8 mouse cellular contexts compared by ENCODE assay signal in genomic region chr4:154927899-154928337, GRCm38 (mm10). TPM values are rescaled to one million over a fixed set of nuclear protein-coding genes. Genes with fewer than 3 reads are reported as not detected.
A peak's percentile ranks its signal among the peaks of the same experiment; 100 is the strongest.
DNase-seq lines count a peak whose midpoint lies in the region; ATAC-seq and TF ChIP-seq lines count a peak whose summit lies in the region.

No protein-coding gene starts in this region.

- DNase-seq in left cerebral cortex, adult 2 months (ENCODE audit: extremely low spot score in 1 of 2, low spot score in 2 of 2), result no peak
- DNase-seq in left cerebral cortex, adult 8-10 months (ENCODE audit: low spot score in 2 of 2), result no peak
- peak; percentile 40 for DNase-seq in gastrocnemius, postnatal 25 days
- DNase-seq in kidney, adult 2 months, result peak; percentile 60
- DNase-seq in layer of hippocampus, adult 11-12 months (ENCODE audit: low spot score), result no peak
- no peak for DNase-seq in cerebellum, adult 18-20 months

- TF ChIP-seq POLR2A in kidney, adult 2 months (IDR thresholded peaks at IDR 0.05; ENCODE audit: low read depth, low read length), result no peak

- TF ChIP-seq CTCF in left cerebral cortex, adult 2 months (IDR thresholded peaks at IDR 0.05), result no peak
- no peak for TF ChIP-seq CTCF in kidney, adult 2 months (conservative IDR thresholded peaks at IDR 0.05; ENCODE audit: insufficient read depth, insufficient read length, low read depth, low read length)

- no peaks in the 10 kb centered on the region for H3K27me3 ChIP-seq in kidney, adult 2 months (replicated peaks; ENCODE audit: control insufficient read depth, insufficient read depth, low read length)
- no peaks in the 10 kb centered on the region for H3K27me3 ChIP-seq in lung, embryonic 15.5 days
- H3K27me3 ChIP-seq in stomach, embryonic 16.5 days (ENCODE audit: control insufficient read depth, insufficient read depth, low read length), result no peaks in the 10 kb centered on the region

- peak overlapping the region; percentile 46 for H3K4me2 ChIP-seq in lung, embryonic 15.5 days
- peak overlapping the region; percentile 50 for H3K4me2 ChIP-seq in stomach, embryonic 16.5 days (ENCODE audit: low read depth, low read length)

- peak overlapping the region; percentile 11; the same call in 1 of the 2 replicates for H3K9ac ChIP-seq in lung, embryonic 15.5 days
- peak overlapping the region; percentile 60 for H3K9ac ChIP-seq in stomach, embryonic 16.5 days (ENCODE audit: low read length)

- intact Hi-C loops in left cerebral cortex, adult 2 months (cut with DNase I), result no loop called here

- H3K36me3 ChIP-seq in kidney, adult 2 months (ENCODE audit: control insufficient read depth, insufficient read depth, low read length), result no peaks in the 10 kb centered on the region
- H3K36me3 ChIP-seq in lung, embryonic 15.5 days, result no peaks in the 10 kb centered on the region
- no peaks in the 10 kb centered on the region for H3K36me3 ChIP-seq in stomach, embryonic 16.5 days (ENCODE audit: control insufficient read depth, insufficient read depth, low read length)

- H3K4me3 ChIP-seq in left cerebral cortex, adult 2 months, result 0 out of 2 replicates have a peak overlapping the region, but pooled peaks have one; percentile 11
- peak overlapping the region; percentile 46 for H3K4me3 ChIP-seq in kidney, adult 2 months (ENCODE audit: insufficient read depth, low read depth, low read length)
- peak overlapping the region; percentile 25 for H3K4me3 ChIP-seq in lung, embryonic 15.5 days
- H3K4me3 ChIP-seq in stomach, embryonic 16.5 days (replicated peaks; ENCODE audit: low read length), result peak overlapping the region; percentile 39

- no peaks in the 10 kb centered on the region for H3K9me3 ChIP-seq in lung, embryonic 15.5 days
- no peaks in the 10 kb centered on the region for H3K9me3 ChIP-seq in stomach, embryonic 16.5 days (replicated peaks; ENCODE audit: control insufficient read depth, low read length)

- H3K4me1 ChIP-seq in kidney, adult 2 months (ENCODE audit: control insufficient read depth, insufficient read depth, low read length), result no peaks in the 10 kb centered on the region
- H3K4me1 ChIP-seq in lung, embryonic 15.5 days, result peaks cover 17% of the 10 kb centered on the region
- peaks cover 13% of the 10 kb centered on the region for H3K4me1 ChIP-seq in stomach, embryonic 16.5 days (ENCODE audit: control insufficient read depth, insufficient read depth, low read length)

- H3K27ac ChIP-seq in left cerebral cortex, adult 2 months, result peak overlapping the region; percentile 59
- peak overlapping the region; percentile 66 for H3K27ac ChIP-seq in kidney, adult 2 months (ENCODE audit: insufficient read depth, low read depth, low read length)
- H3K27ac ChIP-seq in lung, embryonic 15.5 days, result peak overlapping the region; percentile 63
- H3K27ac ChIP-seq in stomach, embryonic 16.5 days (ENCODE audit: low read length), result peak overlapping the region; percentile 74

- WGBS in kidney, adult 2 months, result 44% methylated on average over 5 of the region's 5 CpGs
- 18% methylated on average over 5 of the region's 5 CpGs for WGBS in lung, embryonic 15.5 days
- WGBS in stomach, embryonic 16.5 days, result 15% methylated on average over 5 of the region's 5 CpGs

- ATAC-seq in lung, embryonic 15.5 days (ENCODE audit: borderline replicate concordance, extremely low read depth, low FRiP score, low TSS enrichment), result peak; percentile 38
- peak; percentile 72 for ATAC-seq in stomach, embryonic 16.5 days (ENCODE audit: insufficient read depth, low FRiP score)

RNA-seq across cellular contexts. Expression of gene Tnfrsf14, which starts 0.4 kb away (rescaled TPM):
- total RNA-seq in left cerebral cortex, adult 2 months (2021), result 1 to 10 TPM; 1.3 to 1.5 TPM
- 1 to 10 TPM; 1.5 to 3.0 (median 2.8) TPM for total RNA-seq in left cerebral cortex, adult 8-10 months (2022)
- 1 to 10 TPM; 1.8 to 3.0 TPM for total RNA-seq in gastrocnemius, postnatal 25 days (2021)
- polyA plus RNA-seq in kidney, adult 2 months (2012; rRNA removed), result 12.1 and 19.4 TPM in 2 replicates
- 1.3 and 1.9 TPM in 2 replicates for polyA plus RNA-seq in lung, embryonic 15.5 days (2015; fragmentation: Nextera tagmentation; extraction: Ambion mirVana)
- polyA plus RNA-seq in stomach, embryonic 16.5 days (2015; fragmentation: Nextera tagmentation; extraction: Ambion mirVana), result 4.3 and 4.6 TPM in 2 replicates

RNA-seq across cellular contexts. Expression of gene Fam213b, which starts 29.0 kb away (rescaled TPM):
- 10 to 100 TPM; 59.8 to 66.7 TPM for total RNA-seq in left cerebral cortex, adult 2 months (2021)
- total RNA-seq in left cerebral cortex, adult 8-10 months (2022), result 10 to 100 TPM; 56.5 to 68.1 (median 60.5) TPM
- 10 to 100 TPM; 81.5 to 81.6 TPM for total RNA-seq in gastrocnemius, postnatal 25 days (2021)
- 74.0 and 92.4 TPM in 2 replicates for polyA plus RNA-seq in kidney, adult 2 months (2012; rRNA removed)
- polyA plus RNA-seq in lung, embryonic 15.5 days (2015; fragmentation: Nextera tagmentation; extraction: Ambion mirVana), result 36.4 and 41.5 TPM in 2 replicates
- 29.5 and 34.1 TPM in 2 replicates for polyA plus RNA-seq in stomach, embryonic 16.5 days (2015; fragmentation: Nextera tagmentation; extraction: Ambion mirVana)

RNA-seq across cellular contexts. Expression of gene Hes5, which starts 32.8 kb away (rescaled TPM):
- total RNA-seq in left cerebral cortex, adult 2 months (2021), result 10 to 100 TPM; 22.3 to 25.3 TPM
- total RNA-seq in left cerebral cortex, adult 8-10 months (2022), result 10 to 100 TPM; 31.5 to 42.6 (median 41.9) TPM
- not detected for total RNA-seq in gastrocnemius, postnatal 25 days (2021)
- not detected in 2 replicates for polyA plus RNA-seq in kidney, adult 2 months (2012; rRNA removed)
- polyA plus RNA-seq in lung, embryonic 15.5 days (2015; fragmentation: Nextera tagmentation; extraction: Ambion mirVana), result 0.29 and 0.69 TPM in 2 replicates
- polyA plus RNA-seq in stomach, embryonic 16.5 days (2015; fragmentation: Nextera tagmentation; extraction: Ambion mirVana), result 0.59 and 1.0 TPM in 2 replicates

RNA-seq across cellular contexts. Expression of gene Pank4, which starts 36.0 kb away (rescaled TPM):
- 10 to 100 TPM; 45.1 to 45.5 TPM for total RNA-seq in left cerebral cortex, adult 2 months (2021)
- 10 to 100 TPM; 35.5 to 44.7 (median 38.6) TPM for total RNA-seq in left cerebral cortex, adult 8-10 months (2022)
- total RNA-seq in gastrocnemius, postnatal 25 days (2021), result 10 to 100 TPM; 31.2 to 34.0 TPM
- 37.5 and 41.5 TPM in 2 replicates for polyA plus RNA-seq in kidney, adult 2 months (2012; rRNA removed)
- polyA plus RNA-seq in lung, embryonic 15.5 days (2015; fragmentation: Nextera tagmentation; extraction: Ambion mirVana), result 48.0 and 51.0 TPM in 2 replicates
- polyA plus RNA-seq in stomach, embryonic 16.5 days (2015; fragmentation: Nextera tagmentation; extraction: Ambion mirVana), result 40.6 and 40.8 TPM in 2 replicates

RNA-seq across cellular contexts. Expression of gene Mmel1, which starts 58.5 kb away (rescaled TPM):
- total RNA-seq in left cerebral cortex, adult 2 months (2021), result under 1 TPM; 0.41 to 0.84 TPM
- total RNA-seq in left cerebral cortex, adult 8-10 months (2022), result 1 to 10 TPM in 2 of 4 experiments, under 1 TPM in 2; 0.37 to 1.2 (median 0.78) TPM
- total RNA-seq in gastrocnemius, postnatal 25 days (2021), result under 1 TPM; 0.13 to 0.24 TPM
- 0.03 and 0.19 TPM in 2 replicates for polyA plus RNA-seq in kidney, adult 2 months (2012; rRNA removed)
- polyA plus RNA-seq in lung, embryonic 15.5 days (2015; fragmentation: Nextera tagmentation; extraction: Ambion mirVana), result 0.10 and 0.26 TPM in 2 replicates
- 0.20 and 0.30 TPM in 2 replicates for polyA plus RNA-seq in stomach, embryonic 16.5 days (2015; fragmentation: Nextera tagmentation; extraction: Ambion mirVana)

Comparison
In these comparisons a context has a peak if more than half of its experiments do, and no peak if none do; other contexts are left out.
1. DNase-seq: peak in gastrocnemius, postnatal 25 days (single experiment) and kidney, adult 2 months (single experiment); none in left cerebral cortex, adult 2 months (0 of 2), left cerebral cortex, adult 8-10 months (0 of 2), layer of hippocampus, adult 11-12 months (single experiment) and cerebellum, adult 18-20 months (0 of 2).
2. RNA of gene Hes5, which starts 32.8 kb away (total RNA-seq): 31.5 to 42.6 TPM in left cerebral cortex, adult 8-10 months and 22.3 to 25.3 TPM in left cerebral cortex, adult 2 months; not detected in gastrocnemius, postnatal 25 days; every median in the first group is over 10 times any median in the second.
3. Peak in every context shown above with its lines, with median percentiles within 50 percentile points of each other: H3K27ac ChIP-seq and H3K4me3 ChIP-seq.